Mouse (Mus musculus): ENCODE results near the gene Kcng4. TPM values are rescaled to one million over a fixed set of nuclear protein-coding genes. Genes with fewer than 3 reads are reported as not detected.

Gene Kcng4
- polyA plus RNA-seq, 1 experiment from 2014 or later, result not detected

DNA sequence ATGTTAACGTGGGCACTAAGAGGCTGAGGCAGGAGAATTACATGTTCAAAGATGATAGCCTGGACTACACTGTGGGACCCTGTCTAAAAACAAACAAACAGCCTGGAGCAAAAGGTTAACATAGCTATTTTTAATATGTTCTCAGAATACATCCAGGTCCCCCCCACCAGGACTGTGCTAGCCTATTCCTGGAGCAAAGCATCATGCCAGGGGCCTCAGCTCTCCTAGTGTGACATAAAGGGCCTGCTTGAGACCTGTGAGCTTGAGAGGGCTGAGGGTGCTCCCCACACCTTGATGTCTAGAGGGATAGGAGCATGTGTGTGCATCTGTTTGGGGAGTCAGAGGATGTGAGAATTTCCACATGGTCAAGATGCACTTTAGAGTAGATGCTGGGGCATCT is 11.7 kb downstream of the Kcng4 start:
- H3K36me3 ChIP-seq (ENCODE audit: control insufficient read depth, insufficient read depth, low read length), result no peaks in the 10 kb centered on the region
- WGBS, result 64% methylated on average over 1 of the region's 1 CpGs
- H3K4me2 ChIP-seq (ENCODE audit: low read length), result no peak overlapping the region
- H3K4me1 ChIP-seq (ENCODE audit: control insufficient read depth in 2 of 2, insufficient read depth in 2 of 2, low read length in 2 of 2), result peaks cover 8 to 9% of the 10 kb centered on the region in 2 experiments; a peak in 3 of 4 replicates
- 0 out of 2 replicates have a peak, but pooled peaks cover 5% of the 10 kb centered on the region for H3K27me3 ChIP-seq (ENCODE audit: control insufficient read depth, insufficient read depth, low read length)
- no peak overlapping the region for H3K27ac ChIP-seq (replicated peaks in 1 of 2; ENCODE audit: control insufficient read depth in 1 of 2, insufficient read depth in 1 of 2, low read depth in 2 of 2, low read length in 2 of 2)
- no peaks in the 10 kb centered on the region for H3K9me3 ChIP-seq (ENCODE audit: control insufficient read depth, low read length)
- ATAC-seq (ENCODE audit: insufficient number of reproducible peaks, insufficient read depth, low FRiP score, low read depth), result no peak
- no peak overlapping the region for H3K4me3 ChIP-seq (ENCODE audit: control insufficient read depth in 1 of 2, insufficient read depth in 1 of 2, low read depth in 1 of 2, low read length in 2 of 2)
- no peak overlapping the region for H3K9ac ChIP-seq (ENCODE audit: low read length)

DNA sequence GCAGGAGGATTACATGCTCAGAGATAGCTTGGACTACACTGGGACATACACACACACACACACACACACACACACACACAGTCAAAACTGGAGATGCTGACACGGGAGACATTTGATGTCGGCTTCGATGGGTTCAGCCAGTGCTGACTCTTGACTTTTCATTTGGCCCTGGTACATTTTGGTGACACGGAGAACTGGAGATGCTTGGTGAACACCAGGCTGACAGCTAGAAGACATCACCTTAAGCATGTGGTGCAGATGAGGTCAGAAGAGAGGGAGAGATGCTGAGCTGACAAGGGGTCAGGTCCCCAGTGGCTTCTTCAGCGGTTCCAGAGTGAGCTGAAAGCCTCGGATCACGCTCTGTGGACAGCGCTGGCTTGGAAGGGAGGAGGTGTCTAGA is 12.4 kb downstream of the Kcng4 start:
- no peak for ATAC-seq (ENCODE audit: insufficient number of reproducible peaks, insufficient read depth, low FRiP score, low read depth)
- Histone ChIP-seq H3K9ac (ENCODE audit: low read length) (no peak overlapping the region), H3K4me2 (ENCODE audit: low read length) (no peak overlapping the region), H3K27me3 (ENCODE audit: control insufficient read depth, insufficient read depth, low read length) (0 out of 2 replicates have a peak, but pooled peaks cover 5% of the 10 kb centered on the region), H3K4me3 (ENCODE audit: control insufficient read depth in 1 of 2, insufficient read depth in 1 of 2, low read depth in 1 of 2, low read length in 2 of 2) (no peak overlapping the region), H3K9me3 (ENCODE audit: control insufficient read depth, low read length) (no peaks in the 10 kb centered on the region), H3K27ac (replicated peaks in 1 of 2; ENCODE audit: control insufficient read depth in 1 of 2, insufficient read depth in 1 of 2, low read depth in 2 of 2, low read length in 2 of 2) (no peak overlapping the region), H3K36me3 (ENCODE audit: control insufficient read depth, insufficient read depth, low read length) (no peaks in the 10 kb centered on the region), H3K4me1 (ENCODE audit: control insufficient read depth in 2 of 2, insufficient read depth in 2 of 2, low read length in 2 of 2) (peaks cover 8 to 9% of the 10 kb centered on the region in 2 experiments; a peak in 3 of 4 replicates)
- WGBS, result 79% methylated on average over 8 of the region's 8 CpGs

DNA sequence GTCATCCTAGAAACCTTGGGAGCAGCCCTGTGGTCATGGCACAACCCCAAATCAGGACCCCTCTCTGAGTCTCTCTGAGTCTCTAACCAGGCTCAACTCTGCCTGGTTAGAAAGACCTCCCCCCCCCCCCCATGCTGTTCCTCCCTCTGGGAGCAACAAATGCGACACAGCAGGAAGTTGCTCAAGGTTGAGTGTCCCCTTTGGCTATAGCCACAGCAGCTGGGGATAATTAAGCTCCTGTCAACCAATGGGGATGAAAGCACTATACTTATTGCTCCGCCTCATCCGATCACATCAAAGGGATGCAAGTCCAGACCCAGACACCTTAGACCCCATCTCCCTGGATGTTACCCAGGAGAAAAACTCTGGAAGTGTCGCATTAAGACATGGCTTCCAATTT is 12.9 kb downstream of the Kcng4 start:
- no peaks in the 10 kb centered on the region for H3K36me3 ChIP-seq (ENCODE audit: control insufficient read depth, insufficient read depth, low read length)
- 72% methylated on average over 4 of the region's 4 CpGs for WGBS

DNA sequence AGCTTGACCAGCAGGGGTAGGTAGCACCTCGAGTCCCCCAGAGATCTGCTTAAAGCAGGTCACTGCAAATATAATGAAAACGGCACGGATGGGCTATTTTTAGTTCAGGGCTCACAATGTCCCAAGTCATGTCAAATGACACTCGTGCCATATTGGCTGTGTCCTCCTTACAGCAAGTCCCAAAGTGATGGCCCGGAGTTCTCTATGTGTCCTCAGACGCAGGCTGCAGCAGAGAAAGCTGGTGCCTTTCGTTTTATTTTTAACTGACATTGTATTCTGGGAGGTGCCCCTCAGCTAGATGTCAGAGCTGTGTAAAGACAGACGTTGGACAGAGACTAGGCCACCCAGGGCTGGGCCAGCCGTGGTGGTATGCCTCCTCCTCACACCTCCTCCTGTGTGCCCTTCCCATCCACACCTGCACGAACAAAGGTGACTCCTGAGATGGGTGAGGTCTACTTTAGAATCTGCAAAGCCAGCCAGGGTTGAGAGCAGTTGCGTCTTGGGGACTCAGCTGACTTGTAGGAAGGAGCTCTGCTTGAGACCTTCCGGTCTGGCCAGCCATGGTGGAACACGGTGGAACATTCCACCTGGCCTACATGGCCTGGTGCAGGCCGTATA is 14.5 kb downstream of the Kcng4 start:
- Histone ChIP-seq H3K9ac (ENCODE audit: low read length) (no peak overlapping the region), H3K4me3 (ENCODE audit: control insufficient read depth in 1 of 2, insufficient read depth in 1 of 2, low read depth in 1 of 2, low read length in 2 of 2) (no peak overlapping the region), H3K36me3 (ENCODE audit: control insufficient read depth, insufficient read depth, low read length) (no peaks in the 10 kb centered on the region), H3K9me3 (ENCODE audit: control insufficient read depth, low read length) (no peaks in the 10 kb centered on the region), H3K4me1 (ENCODE audit: control insufficient read depth in 2 of 2, insufficient read depth in 2 of 2, low read length in 2 of 2) (peaks cover 3 to 7% of the 10 kb centered on the region in 2 experiments; a peak in 3 of 4 replicates), H3K27ac (replicated peaks in 1 of 2; ENCODE audit: control insufficient read depth in 1 of 2, insufficient read depth in 1 of 2, low read depth in 2 of 2, low read length in 2 of 2) (no peak overlapping the region), H3K27me3 (ENCODE audit: control insufficient read depth, insufficient read depth, low read length) (0 out of 2 replicates have a peak, but pooled peaks cover 5% of the 10 kb centered on the region), H3K4me2 (ENCODE audit: low read length) (no peak overlapping the region)
- ATAC-seq (ENCODE audit: insufficient number of reproducible peaks, insufficient read depth, low FRiP score, low read depth), result no peak
- 51% methylated on average over 14 of the region's 14 CpGs for WGBS

More for the DNA sequence above, 12.9 kb downstream of the Kcng4 start:
- no peak overlapping the region for H3K9ac ChIP-seq (ENCODE audit: low read length)
- no peak overlapping the region for H3K4me2 ChIP-seq (ENCODE audit: low read length)
- no peaks in the 10 kb centered on the region for H3K9me3 ChIP-seq (ENCODE audit: control insufficient read depth, low read length)
- peaks cover 7% of the 10 kb centered on the region in 2 experiments; a peak in 3 of 4 replicates for H3K4me1 ChIP-seq (ENCODE audit: control insufficient read depth in 2 of 2, insufficient read depth in 2 of 2, low read length in 2 of 2)
- H3K27ac ChIP-seq (replicated peaks in 1 of 2; ENCODE audit: control insufficient read depth in 1 of 2, insufficient read depth in 1 of 2, low read depth in 2 of 2, low read length in 2 of 2), result no peak overlapping the region
- no peak for ATAC-seq (ENCODE audit: insufficient number of reproducible peaks, insufficient read depth, low FRiP score, low read depth)
- H3K27me3 ChIP-seq (ENCODE audit: control insufficient read depth, insufficient read depth, low read length), result 0 out of 2 replicates have a peak, but pooled peaks cover 5% of the 10 kb centered on the region
- no peak overlapping the region for H3K4me3 ChIP-seq (ENCODE audit: control insufficient read depth in 1 of 2, insufficient read depth in 1 of 2, low read depth in 1 of 2, low read length in 2 of 2)

DNA sequence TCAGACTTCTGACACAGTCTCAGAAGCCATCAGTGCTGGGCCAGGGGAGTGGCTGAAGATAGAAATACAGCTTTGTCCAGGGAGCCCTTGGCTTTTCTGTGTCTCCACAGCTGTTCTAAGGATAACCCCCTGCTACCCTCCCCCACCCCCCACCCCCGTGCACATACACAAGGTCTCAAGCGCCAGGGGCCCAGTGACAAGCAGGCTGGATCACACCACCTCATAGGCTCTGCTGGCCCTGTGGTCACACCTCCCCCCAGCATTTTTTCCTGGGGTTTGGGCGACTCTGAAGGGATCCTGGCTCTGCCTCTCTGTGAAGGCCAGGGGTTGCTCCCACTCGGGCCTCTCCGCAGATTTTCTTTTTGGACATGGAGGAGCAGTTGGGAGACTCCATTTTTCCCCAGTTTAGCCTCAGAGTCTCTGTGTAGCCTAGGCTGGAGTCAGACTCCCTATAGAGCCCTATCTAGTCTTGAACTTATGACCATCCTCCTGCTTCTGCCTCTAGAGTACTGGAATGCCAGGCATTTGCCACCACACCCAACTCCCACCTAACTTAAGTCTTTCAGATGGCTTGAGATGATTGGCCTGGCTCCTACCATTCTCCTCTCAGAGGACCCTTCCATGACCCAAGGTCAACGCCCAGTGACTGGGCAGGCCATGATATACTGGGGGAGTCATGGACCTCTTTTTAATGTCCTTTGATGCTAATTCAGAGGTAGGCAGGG is 15.2 kb downstream of the Kcng4 start:
- H3K9ac ChIP-seq (ENCODE audit: low read length), result no peak overlapping the region
- H3K27ac ChIP-seq (replicated peaks in 1 of 2; ENCODE audit: control insufficient read depth in 1 of 2, insufficient read depth in 1 of 2, low read depth in 2 of 2, low read length in 2 of 2), result no peak overlapping the region
- H3K9me3 ChIP-seq (ENCODE audit: control insufficient read depth, low read length), result no peaks in the 10 kb centered on the region
- no peak overlapping the region for H3K4me3 ChIP-seq (ENCODE audit: control insufficient read depth in 1 of 2, insufficient read depth in 1 of 2, low read depth in 1 of 2, low read length in 2 of 2)
- no peak for ATAC-seq (ENCODE audit: insufficient number of reproducible peaks, insufficient read depth, low FRiP score, low read depth)
- no peak overlapping the region for H3K4me2 ChIP-seq (ENCODE audit: low read length)
- no peaks in the 10 kb centered on the region for H3K36me3 ChIP-seq (ENCODE audit: control insufficient read depth, insufficient read depth, low read length)
- H3K27me3 ChIP-seq (ENCODE audit: control insufficient read depth, insufficient read depth, low read length), result 0 out of 2 replicates have a peak, but pooled peaks cover 5% of the 10 kb centered on the region
- WGBS, result 63% methylated on average over 6 of the region's 6 CpGs
- peaks cover 3 to 7% of the 10 kb centered on the region in 2 experiments; a peak in 3 of 4 replicates for H3K4me1 ChIP-seq (ENCODE audit: control insufficient read depth in 2 of 2, insufficient read depth in 2 of 2, low read length in 2 of 2)

DNA sequence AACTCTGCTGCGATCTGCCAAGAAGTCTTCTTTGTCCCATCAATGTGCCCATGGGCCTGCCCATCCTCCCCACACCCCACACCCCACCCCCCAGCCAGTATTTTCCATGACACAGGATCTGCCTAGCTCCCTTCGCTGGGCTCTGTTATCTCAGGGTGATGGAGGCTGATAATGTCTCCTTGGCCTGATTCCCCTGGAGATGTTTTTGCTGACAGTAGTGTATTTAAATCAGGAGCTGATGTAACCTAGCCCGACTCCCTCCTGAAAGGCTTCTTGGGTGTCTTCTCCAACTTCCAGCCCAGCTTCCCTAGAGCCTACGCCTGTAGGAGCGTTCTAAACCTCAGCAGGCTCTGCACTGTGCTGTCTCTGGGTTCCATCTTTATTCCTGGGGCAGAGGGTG is 16.6 kb downstream of the Kcng4 start:
- Histone ChIP-seq H3K9ac (ENCODE audit: low read length) (no peak overlapping the region), H3K4me3 (ENCODE audit: control insufficient read depth in 1 of 2, insufficient read depth in 1 of 2, low read depth in 1 of 2, low read length in 2 of 2) (no peak overlapping the region), H3K9me3 (ENCODE audit: control insufficient read depth, low read length) (no peaks in the 10 kb centered on the region), H3K4me1 (ENCODE audit: control insufficient read depth in 2 of 2, insufficient read depth in 2 of 2, low read length in 2 of 2) (peaks cover 3 to 7% of the 10 kb centered on the region in 2 experiments; a peak in 3 of 4 replicates), H3K27ac (replicated peaks in 1 of 2; ENCODE audit: control insufficient read depth in 1 of 2, insufficient read depth in 1 of 2, low read depth in 2 of 2, low read length in 2 of 2) (no peak overlapping the region), H3K36me3 (ENCODE audit: control insufficient read depth, insufficient read depth, low read length) (no peaks in the 10 kb centered on the region), H3K27me3 (ENCODE audit: control insufficient read depth, insufficient read depth, low read length) (no peaks in the 10 kb centered on the region), H3K4me2 (ENCODE audit: low read length) (no peak overlapping the region)
- no peak for ATAC-seq (ENCODE audit: insufficient number of reproducible peaks, insufficient read depth, low FRiP score, low read depth)
- WGBS, result 47% methylated on average over 5 of the region's 5 CpGs

DNA sequence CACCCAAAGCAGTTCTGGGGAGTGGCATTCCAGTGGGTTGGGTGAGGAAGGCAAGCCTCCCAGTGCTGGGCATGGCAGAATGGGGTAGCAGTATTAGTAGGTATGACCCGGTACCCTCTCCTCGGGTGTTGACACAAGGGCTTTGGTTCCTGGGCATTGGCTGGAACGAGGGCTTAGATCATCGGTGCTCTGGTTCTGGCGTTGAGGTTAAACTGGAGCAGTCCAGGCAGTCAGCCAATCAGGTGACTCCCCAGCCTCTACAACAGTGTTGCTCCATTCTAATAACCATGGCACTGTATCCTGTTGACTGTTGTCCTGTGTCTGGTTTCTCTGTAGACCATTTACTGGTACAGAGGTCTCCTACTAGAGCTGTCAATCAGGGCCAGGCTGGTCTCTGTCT is 17.9 kb downstream of the Kcng4 start:
- Histone ChIP-seq H3K36me3 (ENCODE audit: control insufficient read depth, insufficient read depth, low read length) (no peaks in the 10 kb centered on the region), H3K4me1 (ENCODE audit: control insufficient read depth in 2 of 2, insufficient read depth in 2 of 2, low read length in 2 of 2) (peaks cover 3 to 7% of the 10 kb centered on the region in 2 experiments; a peak in 3 of 4 replicates), H3K27ac (replicated peaks in 1 of 2; ENCODE audit: control insufficient read depth in 1 of 2, insufficient read depth in 1 of 2, low read depth in 2 of 2, low read length in 2 of 2) (no peak overlapping the region), H3K4me3 (ENCODE audit: control insufficient read depth in 1 of 2, insufficient read depth in 1 of 2, low read depth in 1 of 2, low read length in 2 of 2) (no peak overlapping the region), H3K27me3 (ENCODE audit: control insufficient read depth, insufficient read depth, low read length) (no peaks in the 10 kb centered on the region), H3K9ac (ENCODE audit: low read length) (no peak overlapping the region), H3K9me3 (ENCODE audit: control insufficient read depth, low read length) (no peaks in the 10 kb centered on the region), H3K4me2 (ENCODE audit: low read length) (no peak overlapping the region)
- ATAC-seq (ENCODE audit: insufficient number of reproducible peaks, insufficient read depth, low FRiP score, low read depth), result no peak
- WGBS, result 73% methylated on average over 5 of the region's 5 CpGs
